Mouse (Mus musculus) limb, embryonic 13.5 days (tissue): ENCODE results near the gene Mthfd1l. TPM values are rescaled to one million over a fixed set of nuclear protein-coding genes. Genes with fewer than 3 reads are reported as not detected.

ENCODE experiments used
- ATAC-seq: fragments of 200-750 bp; cut with Nextera tagmentation; 2 replicates; pipeline ENCODE4 v1.8.0; 2017; ENCODE audit warnings: low read depth, moderate number of reproducible peaks, moderate TSS enrichment; ENCODE audit not compliant: low FRiP score
- H3K27ac ChIP-seq: fragments of 300-500 bp; sonication (generic); 2 replicates; pipeline ENCODE4 v1.5.1; 2015; ENCODE audit warnings: inconsistent platforms, mild to moderate bottlenecking, moderate library complexity
- H3K27me3 ChIP-seq: fragments of 300-500 bp; sonication (generic); 2 replicates; pipeline ENCODE4 v1.6.1; 2015; ENCODE audit warnings: mild to moderate bottlenecking, inconsistent platforms
- H3K36me3 ChIP-seq: fragments of 300-500 bp; sonication (generic); 2 replicates; pipeline ENCODE4 v1.6.1; 2015; ENCODE audit warnings: inconsistent platforms, mild to moderate bottlenecking, moderate library complexity
- H3K4me1 ChIP-seq: fragments of 300-500 bp; sonication (generic); 2 replicates; pipeline ENCODE4 v1.6.1; 2015; ENCODE audit warnings: inconsistent platforms
- H3K4me2 ChIP-seq: fragments of 300-500 bp; sonication (generic); replicated peaks from 2 replicates; pipeline ENCODE4 v1.6.1; 2015; ENCODE audit warnings: inconsistent platforms, mild to moderate bottlenecking, moderate library complexity
- H3K4me3 ChIP-seq: fragments of 300-500 bp; sonication (generic); 2 replicates; pipeline ENCODE4 v1.5.1; 2015; ENCODE audit warnings: moderate library complexity, mild to moderate bottlenecking, inconsistent platforms
- H3K9ac ChIP-seq: fragments of 300-500 bp; sonication (generic); 2 replicates; pipeline ENCODE4 v1.6.1; 2015; ENCODE audit warnings: mild to moderate bottlenecking, inconsistent platforms
- H3K9me3 ChIP-seq: fragments of 300-500 bp; sonication (generic); 2 replicates; pipeline ENCODE4 v1.6.1; 2016; ENCODE audit warnings: inconsistent platforms
- WGBS: fragments of 180-500 bp; shearing (Covaris S2); methylation state at CpG from one replicate; pipeline ENCODE4 v1.1.7; 2015; 5-methylcytosine and 5-hydroxymethylcytosine counted together
- polyA plus RNA-seq: library from polyadenylated mRNA; unstranded; fragments of >200 nt; fragmentation: Nextera tagmentation; extraction: Ambion mirVana; gene quantifications from 2 replicates; pipeline ENCODE4 v1.2.1, GENCODE M21; 2015

Mthfd1l gene
- polyA plus RNA-seq, 1 experiment from 2014 or later = 11.1 TPM

GRCm38 (mm10) chr10:3947346-3947745 is 25.6 kb upstream of the Mthfd1l start:
- no peak overlapping the region for H3K27ac ChIP-seq
- no peaks in the 10 kb centered on the region; the same call in 1 of the 2 replicates for H3K4me1 ChIP-seq
- H3K4me2 ChIP-seq = no peak overlapping the region
- no peak overlapping the region for H3K9ac ChIP-seq
- H3K36me3 ChIP-seq = peaks cover 35% of the 10 kb centered on the region
- no peaks in the 10 kb centered on the region for H3K9me3 ChIP-seq
- no peaks in the 10 kb centered on the region for H3K27me3 ChIP-seq
- 93% methylated on average over 7 of the region's 7 CpGs for WGBS
- ATAC-seq = no peak
- H3K4me3 ChIP-seq = no peak overlapping the region

GRCm38 (mm10) chr10:3949306-3949705 is 23.6 kb upstream of the Mthfd1l start:
- ATAC-seq = no peak
- 84% methylated on average over 6 of the region's 6 CpGs for WGBS

GRCm38 (mm10) chr10:3956471-3956870 is 16.4 kb upstream of the Mthfd1l start:
- no peak overlapping the region for H3K4me2 ChIP-seq
- no peaks in the 10 kb centered on the region for H3K4me1 ChIP-seq
- ATAC-seq = no peak
- peaks cover 51% of the 10 kb centered on the region for H3K36me3 ChIP-seq
- 82% methylated on average over 22 of the region's 22 CpGs for WGBS
- H3K27me3 ChIP-seq = no peaks in the 10 kb centered on the region
- H3K9me3 ChIP-seq = no peaks in the 10 kb centered on the region
- H3K9ac ChIP-seq = no peak overlapping the region
- no peak overlapping the region for H3K27ac ChIP-seq
- H3K4me3 ChIP-seq = no peak overlapping the region

More at GRCm38 (mm10) chr10:3949306-3949705, 23.6 kb upstream of the Mthfd1l start:
- H3K9me3 ChIP-seq = no peaks in the 10 kb centered on the region
- peaks cover 48% of the 10 kb centered on the region for H3K36me3 ChIP-seq
- no peak overlapping the region for H3K4me3 ChIP-seq
- H3K27me3 ChIP-seq = no peaks in the 10 kb centered on the region
- no peak overlapping the region for H3K27ac ChIP-seq
- no peak overlapping the region for H3K4me2 ChIP-seq
- H3K9ac ChIP-seq = no peak overlapping the region
- H3K4me1 ChIP-seq = no peaks in the 10 kb centered on the region

GRCm38 (mm10) chr10:3958591-3958990 is 14.3 kb upstream of the Mthfd1l start:
- Histone ChIP-seq H3K27ac (no peak overlapping the region), H3K9ac (no peak overlapping the region), H3K36me3 (peaks cover 48% of the 10 kb centered on the region), H3K4me1 (no peaks in the 10 kb centered on the region), H3K4me3 (no peak overlapping the region), H3K9me3 (no peaks in the 10 kb centered on the region), H3K4me2 (no peak overlapping the region), H3K27me3 (no peaks in the 10 kb centered on the region)
- 72% methylated on average over 5 of the region's 5 CpGs for WGBS
- no peak for ATAC-seq

GRCm38 (mm10) chr10:3969026-3969425 is 3.9 kb upstream of the Mthfd1l start:
- no peak overlapping the region for H3K4me2 ChIP-seq
- 52% methylated on average over 3 of the region's 3 CpGs for WGBS
- H3K4me3 ChIP-seq = no peak overlapping the region
- no peaks in the 10 kb centered on the region for H3K27me3 ChIP-seq
- H3K9me3 ChIP-seq = no peaks in the 10 kb centered on the region
- H3K9ac ChIP-seq = no peak overlapping the region
- no peak for ATAC-seq
- H3K27ac ChIP-seq = no peak overlapping the region
- H3K36me3 ChIP-seq = peaks cover 18% of the 10 kb centered on the region
- peaks cover 8% of the 10 kb centered on the region; the same call in 1 of the 2 replicates for H3K4me1 ChIP-seq

- Histone ChIP-seq H3K9me3 (no peaks in the 10 kb centered on the region), H3K9ac (no peak overlapping the region), H3K4me2 (peak overlapping the region; percentile 94), H3K27me3 (no peaks in the 10 kb centered on the region), H3K36me3 (no peaks in the 10 kb centered on the region; the same call in 1 of the 2 replicates), H3K4me3 (0 out of 2 replicates have a peak overlapping the region, but pooled peaks have one; percentile 75), H3K27ac (no peak overlapping the region), H3K4me1 (peaks cover 31% of the 10 kb centered on the region)
- WGBS = 87% methylated on average over 9 of the region's 9 CpGs
- no peak for ATAC-seq
These were observed 681 bp upstream of the Mthfd1l start for GRCm38 (mm10) chr10:3972237-3972636.

- WGBS = under 1% methylated on average over 39 of the region's 39 CpGs
- ATAC-seq = peak; percentile 93
- Histone ChIP-seq H3K9me3 (no peaks in the 10 kb centered on the region), H3K27ac (peak overlapping the region; percentile 91), H3K4me3 (peak overlapping the region; percentile 75), H3K36me3 (0 out of 2 replicates have a peak, but pooled peaks cover under 1% of the 10 kb centered on the region), H3K27me3 (no peaks in the 10 kb centered on the region), H3K9ac (peak overlapping the region; percentile 83), H3K4me2 (peak overlapping the region; percentile 94), H3K4me1 (peaks cover 31% of the 10 kb centered on the region)
These were observed 712 bp downstream of the Mthfd1l start for GRCm38 (mm10) chr10:3973589-3974070.

- H3K9ac ChIP-seq = no peak overlapping the region
- peak overlapping the region; percentile 94 for H3K4me2 ChIP-seq
- H3K9me3 ChIP-seq = no peaks in the 10 kb centered on the region
- ATAC-seq = no peak
- no peak overlapping the region for H3K27ac ChIP-seq
- peaks cover 31% of the 10 kb centered on the region for H3K4me1 ChIP-seq
- no peak overlapping the region for H3K4me3 ChIP-seq
- H3K36me3 ChIP-seq = peaks cover 8% of the 10 kb centered on the region
- 75% methylated on average over 3 of the region's 3 CpGs for WGBS
- H3K27me3 ChIP-seq = no peaks in the 10 kb centered on the region
These were observed 1.5 kb downstream of the Mthfd1l start for GRCm38 (mm10) chr10:3974380-3974779.

GRCm38 (mm10) chr10:3975898-3976622 is 3.1 kb downstream of the Mthfd1l start:
- H3K36me3 ChIP-seq = peaks cover 24% of the 10 kb centered on the region
- H3K4me1 ChIP-seq = peaks cover 31% of the 10 kb centered on the region
- H3K27ac ChIP-seq = no peak overlapping the region
- no peak overlapping the region for H3K9ac ChIP-seq
- no peaks in the 10 kb centered on the region for H3K27me3 ChIP-seq
- no peak for ATAC-seq
- H3K9me3 ChIP-seq = no peaks in the 10 kb centered on the region
- no peak overlapping the region for H3K4me3 ChIP-seq
- WGBS = 31% methylated on average over 6 of the region's 6 CpGs
- H3K4me2 ChIP-seq = no peak overlapping the region

GRCm38 (mm10) chr10:3976623-3977010 is 3.7 kb downstream of the Mthfd1l start:
- H3K27me3 ChIP-seq = no peaks in the 10 kb centered on the region
- H3K4me3 ChIP-seq = no peak overlapping the region
- WGBS = 76% methylated on average over 4 of the region's 4 CpGs
- ATAC-seq = no peak
- no peak overlapping the region for H3K9ac ChIP-seq
- no peaks in the 10 kb centered on the region for H3K9me3 ChIP-seq
- H3K36me3 ChIP-seq = peaks cover 29% of the 10 kb centered on the region
- H3K4me1 ChIP-seq = peaks cover 31% of the 10 kb centered on the region
- H3K27ac ChIP-seq = no peak overlapping the region
- H3K4me2 ChIP-seq = no peak overlapping the region

GRCm38 (mm10) chr10:3978326-3978725 is 5.4 kb downstream of the Mthfd1l start:
- Histone ChIP-seq H3K36me3 (peaks cover 30% of the 10 kb centered on the region), H3K27ac (no peak overlapping the region), H3K4me3 (no peak overlapping the region), H3K4me2 (no peak overlapping the region), H3K9me3 (no peaks in the 10 kb centered on the region), H3K27me3 (no peaks in the 10 kb centered on the region), H3K4me1 (peaks cover 23% of the 10 kb centered on the region), H3K9ac (no peak overlapping the region)
- WGBS = 83% methylated on average over 3 of the region's 3 CpGs
- ATAC-seq = no peak

GRCm38 (mm10) chr10:3978792-3979488 is 6.0 kb downstream of the Mthfd1l start:
- Histone ChIP-seq H3K4me1 (peaks cover 23% of the 10 kb centered on the region), H3K9me3 (no peaks in the 10 kb centered on the region), H3K9ac (no peak overlapping the region), H3K27me3 (no peaks in the 10 kb centered on the region), H3K36me3 (peaks cover 30% of the 10 kb centered on the region), H3K4me3 (no peak overlapping the region), H3K4me2 (no peak overlapping the region), H3K27ac (no peak overlapping the region)
- no peak for ATAC-seq
- 86% methylated on average over 5 of the region's 5 CpGs for WGBS
